Mouse (Mus musculus): ENCODE results near the gene Tmem47.

Gene Tmem47

GRCm38 (mm10) chrX:81070210-81070803, at the start of gene Tmem47:
TSS of gene Tmem47 (plus strand) at chrX:81070698.
- DNase-seq = peak; percentile 51

GRCm38 (mm10) chrX:81070804-81071461, 435 bp downstream of the Tmem47 start:
- DNase-seq = no peak

GRCm38 (mm10) chrX:81071746-81072640, 1.5 kb downstream of the Tmem47 start:
- DNase-seq = no peak

GRCm38 (mm10) chrX:81072651-81073050, 2.2 kb downstream of the Tmem47 start:
- DNase-seq = no peak

GRCm38 (mm10) chrX:81073834-81074233, 3.3 kb downstream of the Tmem47 start:
- no peak for DNase-seq

- DNase-seq = no peak
These were observed 8.0 kb downstream of the Tmem47 start for GRCm38 (mm10) chrX:81078522-81078921.

GRCm38 (mm10) chrX:81080996-81081395, 10.5 kb downstream of the Tmem47 start:
- peak; percentile 8 for DNase-seq

GRCm38 (mm10) chrX:81085025-81085752, 14.7 kb downstream of the Tmem47 start:
- DNase-seq = peak; percentile 61

GRCm38 (mm10) chrX:81147416-81147815, 76.9 kb downstream of the Tmem47 start:
- DNase-seq = no peak
